Mouse (Mus musculus) CH12.LX (cell line): Measurements from ENCODE around the gene Socs3.
A peak's percentile ranks its signal among the peaks of the same experiment; 100 is the strongest.

ENCODE experiments used
- CHD1 ChIP-seq: IDR thresholded peaks from 2 replicates; pipeline ENCODE4 v1.6.1; 2012; ENCODE audit warnings: low read depth, low read length, improper control_type of control experiment, inconsistent platforms
- CTCF ChIP-seq, 2 experiments: IDR thresholded peaks in 1 of 2; conservative IDR thresholded peaks in 1 of 2; 2 replicates each; pipeline ENCODE4 v1.5.1; 2011 to 2012; ENCODE audit warnings: low read depth in 2 of 2, low read length in 2 of 2, improper control_type of control experiment in 1 of 2, inconsistent platforms in 1 of 2, mild to moderate bottlenecking in 1 of 2, moderate library complexity in 1 of 2
- ELF1 ChIP-seq: IDR thresholded peaks from 2 replicates; pipeline ENCODE4 v1.6.1; 2014; ENCODE audit warnings: low read depth, mild to moderate bottlenecking, inconsistent platforms, low read length, improper control_type of control experiment
- USF1 ChIP-seq: IDR thresholded peaks from 2 replicates; pipeline ENCODE4 v1.6.1; 2014; ENCODE audit warnings: low read depth, mild to moderate bottlenecking, inconsistent platforms, low read length, improper control_type of control experiment

DNA sequence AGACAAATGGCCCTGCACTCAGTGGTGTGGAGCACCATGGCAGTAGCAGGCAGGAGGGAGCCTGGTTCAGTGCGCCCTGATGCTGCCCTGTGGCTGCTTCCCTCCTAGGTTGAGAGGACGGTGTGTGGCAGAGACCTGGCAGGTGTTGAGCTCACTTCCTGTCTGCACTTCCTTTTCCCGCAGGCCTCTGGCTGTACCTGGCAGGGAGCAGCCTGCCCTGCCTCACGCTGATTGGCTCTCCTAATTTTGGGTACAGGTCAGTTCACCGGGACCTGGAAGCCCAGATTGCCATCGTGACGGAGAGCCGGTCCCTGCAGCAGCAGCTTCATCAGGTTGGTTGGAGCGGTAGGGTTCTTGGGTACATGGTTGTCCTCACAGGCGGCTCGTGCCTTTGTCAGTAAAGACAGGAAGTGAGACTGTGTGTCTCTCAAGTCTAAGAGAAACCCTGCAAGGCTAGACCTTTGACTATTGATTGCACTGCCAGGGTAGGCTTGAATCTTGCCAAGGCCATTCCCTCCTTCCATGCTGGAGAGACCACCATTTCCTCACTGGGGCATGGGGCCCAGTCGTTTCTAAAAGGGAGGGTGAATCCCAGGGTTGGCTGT, 44.6 kb upstream of the Socs3 start:
- no peak for TF ChIP-seq USF1
- TF ChIP-seq ELF1, result peak; percentile 22; the same call in 1 of the 2 replicates
- TF ChIP-seq CTCF (conservative IDR thresholded peaks at IDR 0.05 in 1 of 2, IDR thresholded peaks at IDR 0.05 in 1 of 2; ENCODE audit: low read depth in 2 of 2, low read length in 2 of 2), result no peak
- TF ChIP-seq CHD1, result no peak
